Mouse (Mus musculus) forebrain, embryonic 14.5 days (tissue): ENCODE measurements around the gene Slc52a3. TPM values are rescaled to one million over a fixed set of nuclear protein-coding genes. Genes with fewer than 3 reads are reported as not detected.

Source experiments
- ATAC-seq: fragments of 200-750 bp; cut with Nextera tagmentation; 2 replicates; pipeline ENCODE4 v1.8.0; 2017; ENCODE audit warnings: mild to moderate bottlenecking, moderate library complexity
- DNase-seq: peaks from one replicate; pipeline ENCODE4 v3.0.0-alpha.2; 2015; ENCODE audit warnings: low spot score
- H3K27ac ChIP-seq: fragments of 300-500 bp; sonication (generic); 2 replicates; pipeline ENCODE4 v1.5.1; 2014; ENCODE audit warnings: low read depth, mild to moderate bottlenecking, control low read depth, low read length, moderate library complexity
- H3K27me3 ChIP-seq: fragments of 300-500 bp; sonication (generic); replicated peaks from 2 replicates; pipeline ENCODE4 v1.6.1; 2014; ENCODE audit warnings: low read length, control low read depth, mixed read lengths; ENCODE audit not compliant: control insufficient read depth, insufficient read depth
- H3K36me3 ChIP-seq: fragments of 300-500 bp; sonication (generic); 2 replicates; pipeline ENCODE4 v1.6.1; 2014; ENCODE audit warnings: low read length, control low read depth; ENCODE audit not compliant: control insufficient read depth, insufficient read depth
- H3K4me1 ChIP-seq: fragments of 300-500 bp; sonication (generic); 2 replicates; pipeline ENCODE4 v1.6.1; 2014; ENCODE audit warnings: antibody characterized with exemption, low read length, control low read depth; ENCODE audit not compliant: control insufficient read depth, insufficient read depth
- H3K4me2 ChIP-seq: fragments of 300-500 bp; sonication (generic); 2 replicates; pipeline ENCODE4 v1.6.1; 2014; ENCODE audit warnings: mild to moderate bottlenecking, control low read depth, low read length
- H3K4me3 ChIP-seq: fragments of 300-500 bp; sonication (generic); 2 replicates; pipeline ENCODE4 v1.5.1; 2014; ENCODE audit warnings: low read depth, low read length, control low read depth
- H3K9ac ChIP-seq: fragments of 300-500 bp; sonication (generic); 2 replicates; pipeline ENCODE4 v1.6.1; 2014; ENCODE audit warnings: mild to moderate bottlenecking, low read length, control low read depth, moderate library complexity
- H3K9me3 ChIP-seq: fragments of 300-500 bp; sonication (generic); replicated peaks from 2 replicates; pipeline ENCODE4 v1.6.1; 2016; ENCODE audit warnings: low read length, control low read depth, mixed read lengths; ENCODE audit not compliant: control insufficient read depth
- WGBS: fragments of 180-500 bp; shearing (Covaris S2); extraction: QIAGEN DNeasy Blood & Tissue Kit; methylation state at CpG from one replicate; pipeline ENCODE4 v1.1.7; 2014; 5-methylcytosine and 5-hydroxymethylcytosine counted together
- polyA plus RNA-seq: library from polyadenylated mRNA; unstranded; fragments of >200 nt; fragmentation: Nextera tagmentation; extraction: Ambion mirVana; gene quantifications from 2 replicates; pipeline ENCODE4 v1.2.1, GENCODE M21; 2014

Gene Slc52a3
- polyA plus RNA-seq, 1 experiment from 2014 or later: 0.72 TPM

DNA sequence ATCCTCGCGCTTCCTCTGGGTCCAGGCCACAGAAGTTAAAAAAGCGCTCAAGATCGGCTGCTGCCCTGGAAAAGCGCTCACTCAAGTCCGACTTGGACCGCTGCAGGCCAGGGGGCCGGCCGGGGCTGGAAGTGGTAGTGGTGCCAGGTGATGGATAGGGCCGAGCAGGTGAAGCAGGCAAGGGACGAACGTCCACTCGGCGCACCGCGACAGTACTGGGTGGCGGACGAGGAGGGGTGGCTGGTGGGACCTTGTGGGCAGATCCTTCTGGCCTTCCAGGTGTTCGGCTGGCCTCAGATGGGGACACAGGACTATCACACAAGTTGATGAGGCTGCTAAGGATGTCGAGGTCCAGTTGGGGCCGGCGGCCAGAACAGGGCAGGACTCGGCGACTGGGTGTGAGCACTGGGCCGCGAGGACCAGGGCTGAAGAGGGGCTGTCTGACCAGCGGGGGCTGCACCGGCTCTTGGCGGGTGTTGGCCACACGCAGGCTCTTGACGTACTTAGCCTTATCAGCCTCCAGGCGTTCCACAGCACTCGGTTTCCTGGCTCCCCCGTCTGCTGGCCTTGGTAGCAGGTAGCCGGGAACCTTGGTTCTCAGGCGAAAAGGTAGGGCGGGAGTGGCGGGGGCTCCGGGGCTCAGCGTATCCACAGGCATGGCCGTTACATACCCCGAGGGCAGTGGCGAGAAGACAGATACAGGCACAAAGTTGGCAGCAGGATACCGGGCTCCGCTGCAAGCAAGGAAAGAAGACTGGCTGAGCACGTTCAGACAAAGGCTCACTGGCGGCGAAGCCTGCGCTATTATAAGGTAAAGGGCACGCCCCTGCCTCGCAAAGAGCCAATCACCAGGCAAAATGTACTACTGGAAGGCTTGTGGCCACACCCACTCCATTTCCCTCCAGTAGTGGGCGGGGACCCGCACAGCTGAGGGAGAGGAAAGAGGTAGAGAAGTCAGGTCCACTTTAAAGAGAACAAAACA is 25.8 kb upstream of the Slc52a3 start:
- Histone ChIP-seq H3K9me3 (no peaks in the 10 kb centered on the region), H3K27ac (peak overlapping the region; percentile 92), H3K4me3 (peak overlapping the region; percentile 45), H3K4me2 (peak overlapping the region; percentile 66), H3K9ac (peak overlapping the region; percentile 85), H3K27me3 (no peaks in the 10 kb centered on the region), H3K36me3 (peaks cover 17% of the 10 kb centered on the region; the same call in 1 of the 2 replicates), H3K4me1 (peaks cover 63% of the 10 kb centered on the region)
- ATAC-seq (peak; percentile 93), DNase-seq (peak; percentile 98)
- WGBS: 43% methylated on average over 53 of the region's 53 CpGs

- DNase-seq: no peak
- ATAC-seq: no peak
- H3K4me2 ChIP-seq: no peak overlapping the region
- no peaks in the 10 kb centered on the region for H3K27me3 ChIP-seq
- 88% methylated on average over 5 of the region's 5 CpGs for WGBS
- H3K4me1 ChIP-seq: peaks cover 61% of the 10 kb centered on the region
- H3K9me3 ChIP-seq: no peaks in the 10 kb centered on the region
- H3K9ac ChIP-seq: no peak overlapping the region
- H3K27ac ChIP-seq: no peak overlapping the region
- H3K36me3 ChIP-seq: peaks cover 17% of the 10 kb centered on the region; the same call in 1 of the 2 replicates
- no peak overlapping the region for H3K4me3 ChIP-seq
Measured at GRCm38 (mm10) chr2:151971748-151972147, 24.6 kb upstream of the Slc52a3 start.

DNA sequence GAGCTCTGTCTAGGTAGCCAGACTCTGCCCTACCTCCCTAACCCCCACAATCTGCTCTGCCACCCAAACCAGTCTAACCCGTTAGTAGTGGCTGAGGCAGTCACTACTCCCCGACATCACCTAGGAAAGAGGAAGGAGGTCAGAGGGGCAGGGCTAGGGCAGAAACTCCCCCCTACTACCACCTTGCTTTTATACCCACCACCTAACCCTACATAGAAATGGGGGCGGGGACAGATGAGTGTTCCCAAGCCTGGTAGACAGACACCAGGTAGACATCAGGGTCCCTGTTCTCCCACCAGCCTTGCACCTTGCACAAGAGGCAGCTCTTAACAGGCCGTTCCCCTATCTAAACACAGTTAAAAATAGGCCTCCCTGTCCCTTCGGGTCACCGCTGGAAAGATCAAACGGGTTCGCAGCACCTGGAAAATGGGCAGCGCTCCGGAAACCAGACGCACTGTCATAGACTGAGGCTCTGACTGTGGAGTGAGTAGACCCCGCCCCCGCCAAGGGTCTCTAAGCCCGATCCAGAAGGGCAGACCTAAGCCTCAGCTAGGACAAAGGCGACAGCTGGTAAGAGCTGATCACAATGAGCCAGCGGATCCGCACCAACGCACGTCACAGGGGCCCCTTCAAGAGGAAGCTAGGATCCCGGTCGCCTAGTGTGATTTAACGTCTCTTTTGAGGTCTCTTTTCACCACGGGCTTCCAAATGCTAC is 23.3 kb upstream of the Slc52a3 start:
- Histone ChIP-seq H3K9ac (peak overlapping the region; percentile 58), H3K9me3 (no peaks in the 10 kb centered on the region), H3K4me2 (peak overlapping the region; percentile 49), H3K4me1 (peaks cover 55% of the 10 kb centered on the region), H3K27me3 (no peaks in the 10 kb centered on the region), H3K4me3 (peak overlapping the region; percentile 25), H3K27ac (peak overlapping the region; percentile 78), H3K36me3 (peaks cover 17% of the 10 kb centered on the region; the same call in 1 of the 2 replicates)
- peak; percentile 43; the same call in 1 of the 2 replicates for ATAC-seq
- peak; percentile 73 for DNase-seq
- WGBS: 12% methylated on average over 23 of the region's 23 CpGs

GRCm38 (mm10) chr2:151973595-151974562 is 22.4 kb upstream of the Slc52a3 start:
- H3K27ac ChIP-seq: peak overlapping the region; percentile 78
- H3K27me3 ChIP-seq: no peaks in the 10 kb centered on the region
- DNase-seq (no peak), ATAC-seq (no peak)
- peak overlapping the region; percentile 58 for H3K9ac ChIP-seq
- 5% methylated on average over 36 of the region's 36 CpGs for WGBS
- peaks cover 52% of the 10 kb centered on the region for H3K4me1 ChIP-seq
- H3K4me3 ChIP-seq: peak overlapping the region; percentile 25
- H3K4me2 ChIP-seq: peak overlapping the region; percentile 49
- no peaks in the 10 kb centered on the region for H3K9me3 ChIP-seq
- peaks cover 13% of the 10 kb centered on the region; the same call in 1 of the 2 replicates for H3K36me3 ChIP-seq

GRCm38 (mm10) chr2:151975295-151975694 is 21.0 kb upstream of the Slc52a3 start:
- no peak overlapping the region for H3K4me3 ChIP-seq
- H3K9ac ChIP-seq: no peak overlapping the region
- 89% methylated on average over 5 of the region's 5 CpGs for WGBS
- ATAC-seq (no peak), DNase-seq (no peak)
- H3K27ac ChIP-seq: no peak overlapping the region
- H3K4me1 ChIP-seq: peaks cover 46% of the 10 kb centered on the region
- no peaks in the 10 kb centered on the region for H3K27me3 ChIP-seq
- H3K36me3 ChIP-seq: 0 out of 2 replicates have a peak, but pooled peaks cover under 1% of the 10 kb centered on the region
- no peaks in the 10 kb centered on the region for H3K9me3 ChIP-seq
- no peak overlapping the region for H3K4me2 ChIP-seq

DNA sequence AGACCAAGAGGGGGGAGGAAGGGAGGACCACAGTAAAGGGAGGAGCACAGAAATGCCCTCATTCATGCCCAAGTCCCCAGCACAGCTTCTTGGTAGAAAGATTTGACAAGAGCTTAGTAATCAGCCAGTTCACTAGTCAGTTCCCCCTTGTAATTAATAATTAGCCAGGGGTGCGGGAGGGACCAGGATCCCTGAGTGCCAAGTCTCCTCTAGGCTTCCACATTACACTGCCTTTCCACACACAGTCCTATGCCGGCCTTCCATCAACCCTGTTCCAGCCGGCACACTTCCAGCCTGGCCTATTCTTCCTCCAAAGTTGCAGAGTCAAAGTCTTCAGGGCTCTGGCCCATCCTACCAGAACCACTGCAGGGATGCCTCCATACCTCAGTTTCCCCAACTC is 20.2 kb upstream of the Slc52a3 start:
- WGBS: 79% methylated on average over 3 of the region's 3 CpGs
- peaks cover 46% of the 10 kb centered on the region for H3K4me1 ChIP-seq
- no peaks in the 10 kb centered on the region for H3K27me3 ChIP-seq
- H3K9ac ChIP-seq: no peak overlapping the region
- ATAC-seq (no peak), DNase-seq (no peak)
- H3K36me3 ChIP-seq: no peaks in the 10 kb centered on the region
- H3K4me3 ChIP-seq: no peak overlapping the region
- H3K27ac ChIP-seq: no peak overlapping the region
- H3K4me2 ChIP-seq: no peak overlapping the region
- no peaks in the 10 kb centered on the region for H3K9me3 ChIP-seq

GRCm38 (mm10) chr2:151977689-151978440 is 18.4 kb upstream of the Slc52a3 start:
- H3K27me3 ChIP-seq: no peaks in the 10 kb centered on the region
- peaks cover 36% of the 10 kb centered on the region for H3K4me1 ChIP-seq

More at GRCm38 (mm10) chr2:151977689-151978440, 18.4 kb upstream of the Slc52a3 start:
- peak overlapping the region; percentile 79 for H3K4me2 ChIP-seq
- DNase-seq (no peak), ATAC-seq (no peak)
- H3K27ac ChIP-seq: no peak overlapping the region
- no peaks in the 10 kb centered on the region for H3K36me3 ChIP-seq
- 76% methylated on average over 4 of the region's 4 CpGs for WGBS
- 0 out of 2 replicates have a peak overlapping the region, but pooled peaks have one; percentile 29 for H3K9ac ChIP-seq
- H3K4me3 ChIP-seq: no peak overlapping the region
- H3K9me3 ChIP-seq: no peaks in the 10 kb centered on the region
